8 mouse cellular contexts compared by ENCODE assay signal in the genomic region with DNA sequence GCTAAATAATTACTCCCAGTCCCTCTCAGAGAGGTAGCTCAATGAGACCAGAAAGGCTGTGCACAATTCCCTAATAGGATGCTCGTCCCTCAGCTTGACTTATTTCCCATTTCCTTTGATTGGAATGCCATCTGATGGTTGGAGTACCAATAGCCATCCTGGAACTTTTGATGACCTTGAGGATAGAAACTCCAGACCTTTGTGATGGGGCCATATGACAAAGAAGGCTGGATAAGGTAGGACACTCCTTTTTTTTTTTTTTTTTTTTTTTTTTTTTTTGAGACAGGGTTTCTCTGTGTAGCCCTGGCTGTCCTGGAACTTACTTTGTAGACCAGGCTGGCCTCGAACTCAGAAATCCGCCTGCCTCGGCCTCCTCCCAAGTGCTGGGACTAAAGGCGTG. TPM values are rescaled to one million over a fixed set of nuclear protein-coding genes. Genes with fewer than 3 reads are reported as not detected.
DNase-seq lines count a peak whose midpoint lies in the region; ATAC-seq and TF ChIP-seq lines count a peak whose summit lies in the region.
"Not testable (repeated sequence)": the region's sequence is repeated elsewhere in the genome, so short reads cannot be mapped to it uniquely, and the experiment has no call there.

No protein-coding gene starts in this region.

- WGBS in embryonic facial prominence, embryonic 11.5 days = 86% methylated on average over 5 of the region's 5 CpGs
- 80% methylated on average over 5 of the region's 5 CpGs for WGBS in liver, embryonic 15.5 days (ENCODE audit: insufficient replicate concordance)
- WGBS in stomach, postnatal 0 days = 91% methylated on average over 5 of the region's 5 CpGs

- not testable (repeated sequence) for H3K9me3 ChIP-seq in ES-E14 (ENCODE audit: control insufficient read depth, insufficient read depth, low read depth, low read length); embryonic facial prominence, embryonic 11.5 days (replicated peaks; ENCODE audit: control insufficient read depth, low read length); liver, embryonic 15.5 days (replicated peaks); stomach, postnatal 0 days (ENCODE audit: control insufficient read depth, low read length)

- not testable (repeated sequence) for H3K4me2 ChIP-seq in embryonic facial prominence, embryonic 11.5 days (ENCODE audit: low read depth, low read length); liver, embryonic 15.5 days; stomach, postnatal 0 days (replicated peaks; ENCODE audit: low read depth)

- 0 out of 2 replicates have a peak, but pooled peaks have one; percentile 2 for TF ChIP-seq CTCF in stomach, postnatal 0 days (IDR thresholded peaks at IDR 0.05; ENCODE audit: low read depth)

- DNase-seq in 3T3-L1 (ENCODE audit: low read depth, low spot score) = peak; percentile 31
- not testable (repeated sequence) for DNase-seq in ES-E14 (ENCODE audit: low read depth, low spot score); stomach, postnatal 0 days (ENCODE audit: low spot score)
- peak; percentile 39 for DNase-seq in adipocyte (ENCODE audit: low spot score)
- peak; percentile 24 for DNase-seq in embryonic facial prominence, embryonic 11.5 days (ENCODE audit: low spot score)
- peak; percentile 73 for DNase-seq in heart, adult 11 months
- DNase-seq in kidney, adult 9 months = peak; percentile 17

- H3K9ac ChIP-seq in ES-E14 (ENCODE audit: insufficient read depth, low read depth, low read length, poor library complexity, severe bottlenecking); embryonic facial prominence, embryonic 11.5 days (replicated peaks; ENCODE audit: low read length); liver, embryonic 15.5 days; stomach, postnatal 0 days (ENCODE audit: low read length): not testable (repeated sequence)

- TF ChIP-seq EP300 in stomach, postnatal 0 days (optimal IDR thresholded peaks at IDR 0.05) = not testable (repeated sequence)

- not testable (repeated sequence) for H3K36me3 ChIP-seq in ES-E14 (ENCODE audit: control insufficient read depth, insufficient read depth, low read length, poor library complexity, severe bottlenecking); embryonic facial prominence, embryonic 11.5 days (replicated peaks; ENCODE audit: control insufficient read depth, insufficient read depth, low read depth, low read length); stomach, postnatal 0 days (ENCODE audit: control insufficient read depth, insufficient read depth, low read length)
- peaks cover 14% of the 10 kb centered on the region; the same call in 1 of the 2 replicates for H3K36me3 ChIP-seq in liver, embryonic 15.5 days (replicated peaks)

- H3K27ac ChIP-seq in ES-E14 (ENCODE audit: insufficient read depth, low read depth, low read length, poor library complexity, severe bottlenecking); embryonic facial prominence, embryonic 11.5 days (replicated peaks; ENCODE audit: low read depth, low read length); stomach, postnatal 0 days (replicated peaks): not testable (repeated sequence)
- H3K27ac ChIP-seq in liver, embryonic 15.5 days (replicated peaks) = peak overlapping the region; percentile 51

- in situ Hi-C loops in ES-E14 (cut with MboI; ENCODE audit: low sequenced_read_pairs in 2 of 2, unreplicated experiment in 2 of 2) = not testable (repeated sequence)

- not testable (repeated sequence) for H3K4me1 ChIP-seq in ES-E14 (ENCODE audit: control insufficient read depth in 2 of 2, insufficient read depth in 2 of 2, low read length in 2 of 2, poor library complexity in 1 of 2); embryonic facial prominence, embryonic 11.5 days (ENCODE audit: control insufficient read depth, insufficient read depth, low read length); stomach, postnatal 0 days (replicated peaks; ENCODE audit: control insufficient read depth, insufficient read depth)
- peaks cover 85% of the 10 kb centered on the region for H3K4me1 ChIP-seq in liver, embryonic 15.5 days (replicated peaks)

- not testable (repeated sequence) for ATAC-seq in embryonic facial prominence, embryonic 11.5 days (replicated peaks; ENCODE audit: insufficient number of reproducible peaks, low FRiP score, low TSS enrichment, low read depth); liver, embryonic 15.5 days (ENCODE audit: insufficient read depth); stomach, postnatal 0 days (ENCODE audit: low FRiP score, low TSS enrichment)

- not testable (repeated sequence) for H3K27me3 ChIP-seq in embryonic facial prominence, embryonic 11.5 days (ENCODE audit: control insufficient read depth, insufficient read depth, low read length); liver, embryonic 15.5 days; stomach, postnatal 0 days (ENCODE audit: control insufficient read depth, insufficient read depth, low read length)

- not testable (repeated sequence) for H3K4me3 ChIP-seq in ES-E14 (ENCODE audit: insufficient read depth in 1 of 2, low read depth in 1 of 2, low read length in 2 of 2, poor library complexity in 1 of 2, severe bottlenecking in 1 of 2); embryonic facial prominence, embryonic 11.5 days (ENCODE audit: low read depth, low read length); liver, embryonic 15.5 days (replicated peaks); stomach, postnatal 0 days (ENCODE audit: low read depth, low read length)

TF ChIP-seq in ES-E14, 5 proteins besides CTCF, POLR2A, EP300 and RAD21:
- 0 out of 2 replicates have a peak, but pooled peaks have one; percentile 63 for TF ChIP-seq ZNF384 (IDR thresholded peaks at IDR 0.05; ENCODE audit: low read depth, low read length)

RNA-seq across cellular contexts. Expression of a gene that starts 5.7 kb away (rescaled TPM):
- total RNA-seq in ES-E14 (2012; rRNA removed) = 142 and 228 TPM in 2 replicates
- 98.5 and 104 TPM in 2 replicates for polyA plus RNA-seq in embryonic facial prominence, embryonic 11.5 days (2014; fragmentation: Nextera tagmentation; extraction: Ambion mirVana)
- 41.7 and 46.9 TPM in 2 replicates for polyA plus RNA-seq in liver, embryonic 15.5 days (2015; fragmentation: Nextera tagmentation; extraction: Ambion mirVana)
- 54.7 and 62.9 TPM in 2 replicates for polyA plus RNA-seq in stomach, postnatal 0 days (2015; fragmentation: Nextera tagmentation; extraction: Ambion mirVana)

RNA-seq across cellular contexts. Expression of a gene that starts 5.8 kb away (rescaled TPM):
- 10.4 and 13.2 TPM in 2 replicates for total RNA-seq in ES-E14 (2012; rRNA removed)
- polyA plus RNA-seq in embryonic facial prominence, embryonic 11.5 days (2014; fragmentation: Nextera tagmentation; extraction: Ambion mirVana) = 20.7 and 21.4 TPM in 2 replicates
- polyA plus RNA-seq in liver, embryonic 15.5 days (2015; fragmentation: Nextera tagmentation; extraction: Ambion mirVana) = 11.1 and 13.4 TPM in 2 replicates
- 8.5 and 10.8 TPM in 2 replicates for polyA plus RNA-seq in stomach, postnatal 0 days (2015; fragmentation: Nextera tagmentation; extraction: Ambion mirVana)
